Mouse (Mus musculus) brain, embryonic 14.5 days (tissue): ENCODE measurements around the gene Diras2.

Experiments used
- CTCF ChIP-seq: fragments of 200-500 bp; IDR thresholded peaks from 2 replicates; pipeline ENCODE4 v1.5.1; 2012; ENCODE audit warnings: inconsistent platforms, mild to moderate bottlenecking, moderate library complexity, borderline replicate concordance; ENCODE audit not compliant: insufficient read depth, insufficient read length; ENCODE audit errors: extremely low read depth
- POLR2A ChIP-seq: fragments of 200-500 bp; IDR thresholded peaks from 2 replicates; pipeline ENCODE4 v1.6.1; 2012; ENCODE audit warnings: mild to moderate bottlenecking, inconsistent platforms, borderline replicate concordance; ENCODE audit not compliant: poor library complexity, insufficient read depth, insufficient read length, severe bottlenecking; ENCODE audit errors: extremely low read depth

- no peak for TF ChIP-seq CTCF
- no peak for TF ChIP-seq POLR2A
Measured at GRCm38 (mm10) chr13:52574311-52574710, 43.2 kb upstream of the Diras2 start.
